Mouse (Mus musculus) embryonic fibroblast, embryonic 13.5 days (primary cell): ENCODE measurements around the gene Rapgef5.

Experiments
- CTCF ChIP-seq: IDR thresholded peaks from 2 replicates; pipeline ENCODE4 v1.5.1; 2011; ENCODE audit warnings: mild to moderate bottlenecking, control low read depth, low read length, moderate library complexity, borderline replicate concordance; ENCODE audit not compliant: insufficient read depth
- POLR2A ChIP-seq: IDR thresholded peaks from 2 replicates; pipeline ENCODE4 v1.6.1; 2011; ENCODE audit warnings: low read depth, mild to moderate bottlenecking, control low read depth, low read length, moderate library complexity

DNA sequence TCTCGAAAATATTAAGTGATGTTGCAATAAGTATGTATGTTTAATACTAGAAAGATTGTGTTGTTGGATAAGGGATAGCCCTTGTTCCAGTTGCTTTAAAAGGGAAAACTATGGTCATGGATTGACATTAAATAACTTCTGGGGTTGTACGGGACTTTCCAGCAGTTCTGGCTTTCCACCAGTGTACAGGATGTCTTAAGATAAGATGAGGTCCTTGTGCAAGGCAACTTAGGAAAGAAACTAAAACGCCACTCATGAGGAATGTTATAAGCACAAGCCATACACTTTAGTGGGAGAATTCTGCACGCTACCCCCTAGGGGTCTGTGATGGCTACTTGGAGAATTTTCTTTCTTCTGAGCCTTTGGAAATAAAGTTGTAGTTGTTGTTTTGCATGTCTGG lies 140.7 kb downstream of the Rapgef5 start:
- TF ChIP-seq CTCF: no peak
- TF ChIP-seq POLR2A: no peak
